14 mouse cellular contexts compared by ENCODE assay signal in genomic region chr8:72008134-72008641, GRCm38 (mm10). TPM values are rescaled to one million over a fixed set of nuclear protein-coding genes. Genes with fewer than 3 reads are reported as not detected.
DNase-seq lines count a peak whose midpoint lies in the region; ATAC-seq and TF ChIP-seq lines count a peak whose summit lies in the region.
"Had no signal": no experiment of that assay in that cellular context is flagged by ENCODE, and none has a peak within 500 bp of the region (broad histone marks: within the 10 kb centered on the region; RNA-seq: fewer than 3 reads in every experiment).

No protein-coding gene starts in this region.

- H3K4me3 ChIP-seq in heart, embryonic 10.5 days: no peak overlapping the region
- H3K4me3 ChIP-seq in stomach, postnatal 0 days (ENCODE audit: low read depth, low read length): no peak overlapping the region
- H3K4me3 ChIP-seq in intestine, embryonic 15.5 days (replicated peaks): no peak overlapping the region
- H3K4me3 ChIP-seq: forebrain, embryonic 15.5 days had no signal

- no peak overlapping the region for H3K9ac ChIP-seq in stomach, postnatal 0 days (ENCODE audit: low read length)
- H3K9ac ChIP-seq in intestine, embryonic 15.5 days: no peak overlapping the region
- H3K9ac ChIP-seq: forebrain, embryonic 15.5 days had no signal

- no peak for ATAC-seq in stomach, postnatal 0 days (ENCODE audit: low FRiP score, low TSS enrichment)
- no peak for ATAC-seq in intestine, embryonic 15.5 days
- ATAC-seq: forebrain, embryonic 15.5 days had no signal

- no peaks in the 10 kb centered on the region for H3K9me3 ChIP-seq in heart, embryonic 10.5 days
- no peaks in the 10 kb centered on the region for H3K9me3 ChIP-seq in stomach, postnatal 0 days (ENCODE audit: control insufficient read depth, low read length)
- H3K9me3 ChIP-seq in intestine, embryonic 15.5 days: no peaks in the 10 kb centered on the region
- H3K9me3 ChIP-seq: forebrain, embryonic 15.5 days had no signal

- WGBS in heart, embryonic 10.5 days: 68% methylated on average over 3 of the region's 3 CpGs
- 59% methylated on average over 3 of the region's 3 CpGs for WGBS in stomach, postnatal 0 days
- WGBS in intestine, embryonic 15.5 days: 68% methylated on average over 3 of the region's 3 CpGs

- no peak overlapping the region for H3K4me2 ChIP-seq in stomach, postnatal 0 days (replicated peaks; ENCODE audit: low read depth)
- H3K4me2 ChIP-seq in intestine, embryonic 15.5 days (replicated peaks): no peak overlapping the region
- H3K4me2 ChIP-seq: forebrain, embryonic 15.5 days; midbrain, embryonic 11.5 days had no signal

- peak; percentile 60 for DNase-seq in heart, adult 8-10 months (ENCODE audit: low spot score)
- DNase-seq in heart, embryonic 10.5 days (ENCODE audit: low spot score): no peak
- DNase-seq in 416B (ENCODE audit: low read depth) (peak; percentile 89), adipocyte (ENCODE audit: low spot score) (peak; percentile 60)
- DNase-seq in lung, postnatal 25 days (ENCODE audit: low spot score): peak; percentile 78
- no peak for DNase-seq in embryo, embryonic 10.5 days (ENCODE audit: low spot score)
- DNase-seq in stomach, postnatal 0 days (ENCODE audit: low spot score): no peak
- DNase-seq: thymus, postnatal 25 days had no signal

- no peaks in the 10 kb centered on the region for H3K27me3 ChIP-seq in heart, embryonic 10.5 days (ENCODE audit: insufficient read depth, poor library complexity, severe bottlenecking)
- H3K27me3 ChIP-seq in stomach, postnatal 0 days (ENCODE audit: control insufficient read depth, insufficient read depth, low read length): no peaks in the 10 kb centered on the region
- no peaks in the 10 kb centered on the region for H3K27me3 ChIP-seq in intestine, embryonic 15.5 days (replicated peaks)
- H3K27me3 ChIP-seq: forebrain, embryonic 15.5 days had no signal

- TF ChIP-seq EP300 in stomach, postnatal 0 days (optimal IDR thresholded peaks at IDR 0.05): no peak

- H3K36me3 ChIP-seq in heart, embryonic 10.5 days: no peaks in the 10 kb centered on the region
- no peaks in the 10 kb centered on the region for H3K36me3 ChIP-seq in stomach, postnatal 0 days (ENCODE audit: control insufficient read depth, insufficient read depth, low read length)
- no peaks in the 10 kb centered on the region for H3K36me3 ChIP-seq in intestine, embryonic 15.5 days
- H3K36me3 ChIP-seq: forebrain, embryonic 15.5 days had no signal

- H3K27ac ChIP-seq in heart, embryonic 10.5 days: no peak overlapping the region
- H3K27ac ChIP-seq in stomach, postnatal 0 days (replicated peaks): no peak overlapping the region
- H3K27ac ChIP-seq in intestine, embryonic 15.5 days: no peak overlapping the region
- H3K27ac ChIP-seq: forebrain, embryonic 15.5 days had no signal

- H3K4me1 ChIP-seq in heart, embryonic 10.5 days: no peaks in the 10 kb centered on the region
- H3K4me1 ChIP-seq in stomach, postnatal 0 days (replicated peaks; ENCODE audit: control insufficient read depth, insufficient read depth): no peaks in the 10 kb centered on the region
- no peaks in the 10 kb centered on the region for H3K4me1 ChIP-seq in intestine, embryonic 15.5 days (replicated peaks)
- H3K4me1 ChIP-seq: forebrain, embryonic 15.5 days had no signal

- TF ChIP-seq CTCF in stomach, postnatal 0 days (IDR thresholded peaks at IDR 0.05; ENCODE audit: low read depth): no peak

RNA-seq across cellular contexts. Expression of gene Cyp4f18, which starts 1.2 kb away (rescaled TPM):
- 1 to 10 TPM in 2 of 4 experiments, under 1 TPM in 2; 0.25 to 1.2 (median 0.84) TPM for total RNA-seq in heart, adult 8-10 months (2022)
- not detected in 2 replicates for polyA plus RNA-seq in heart, embryonic 10.5 days (2016; fragmentation: Nextera tagmentation; extraction: Ambion mirVana)
- polyA plus RNA-seq in stomach, postnatal 0 days (2015; fragmentation: Nextera tagmentation; extraction: Ambion mirVana): 1.3 and 1.4 TPM in 2 replicates
- polyA plus RNA-seq in intestine, embryonic 15.5 days (2015; fragmentation: Nextera tagmentation; extraction: Ambion mirVana): 2.6 and 2.8 TPM in 2 replicates
- total RNA-seq: left cerebral cortex, postnatal 10 days had no signal

RNA-seq across cellular contexts. Expression of gene Olfr372, which starts 32.8 kb away (rescaled TPM):
- not detected for total RNA-seq in heart, adult 8-10 months (2022)
- polyA plus RNA-seq in heart, embryonic 10.5 days (2016; fragmentation: Nextera tagmentation; extraction: Ambion mirVana): not detected in 2 replicates
- polyA plus RNA-seq in stomach, postnatal 0 days (2015; fragmentation: Nextera tagmentation; extraction: Ambion mirVana): not detected in 2 replicates
- not detected in 2 replicates for polyA plus RNA-seq in intestine, embryonic 15.5 days (2015; fragmentation: Nextera tagmentation; extraction: Ambion mirVana)
- total RNA-seq: ES-E14; left cerebral cortex, postnatal 10 days had no signal
- polyA plus RNA-seq: forebrain, embryonic 15.5 days; hindbrain, embryonic 11.5 days; midbrain, embryonic 11.5 days had no signal

RNA-seq across cellular contexts. Expression of gene Zfp961, which starts 57.4 kb away (rescaled TPM):
- 1 to 10 TPM; 5.4 to 7.5 (median 7.0) TPM for total RNA-seq in heart, adult 8-10 months (2022)
- 16.2 and 19.5 TPM in 2 replicates for polyA plus RNA-seq in heart, embryonic 10.5 days (2016; fragmentation: Nextera tagmentation; extraction: Ambion mirVana)
- polyA plus RNA-seq in stomach, postnatal 0 days (2015; fragmentation: Nextera tagmentation; extraction: Ambion mirVana): 11.2 and 11.8 TPM in 2 replicates
- polyA plus RNA-seq in intestine, embryonic 15.5 days (2015; fragmentation: Nextera tagmentation; extraction: Ambion mirVana): 20.7 and 23.3 TPM in 2 replicates

Comparison
In these comparisons a context has a peak if more than half of its experiments do, and no peak if none do; other contexts are left out.
1. DNase-seq: peak in heart, adult 8-10 months (single experiment), 416B (single experiment), adipocyte (single experiment) and lung, postnatal 25 days (single experiment); none in heart, embryonic 10.5 days (single experiment), embryo, embryonic 10.5 days (single experiment) and stomach, postnatal 0 days (single experiment).